Mouse (Mus musculus): Measurements from ENCODE around the gene Smgc. TPM values are rescaled to one million over a fixed set of nuclear protein-coding genes. Genes with fewer than 3 reads are reported as not detected.

The Smgc gene
- polyA plus RNA-seq, 1 experiment, result not detected

Other genes with a start within 250 kb of the Smgc start
- gene Lrrk2, start 165.1 kb upstream of the Smgc start, polyA plus RNA-seq (2012; fragmentation: generic; extraction: Trizol), result 8.3 TPM
- not detected for gene Cntn1, start 212.9 kb downstream of the Smgc start, polyA plus RNA-seq (2012; fragmentation: generic; extraction: Trizol)

Data from C2C12 (cell line).